Mouse (Mus musculus): ENCODE measurements around the gene Gadl1.

DNA sequence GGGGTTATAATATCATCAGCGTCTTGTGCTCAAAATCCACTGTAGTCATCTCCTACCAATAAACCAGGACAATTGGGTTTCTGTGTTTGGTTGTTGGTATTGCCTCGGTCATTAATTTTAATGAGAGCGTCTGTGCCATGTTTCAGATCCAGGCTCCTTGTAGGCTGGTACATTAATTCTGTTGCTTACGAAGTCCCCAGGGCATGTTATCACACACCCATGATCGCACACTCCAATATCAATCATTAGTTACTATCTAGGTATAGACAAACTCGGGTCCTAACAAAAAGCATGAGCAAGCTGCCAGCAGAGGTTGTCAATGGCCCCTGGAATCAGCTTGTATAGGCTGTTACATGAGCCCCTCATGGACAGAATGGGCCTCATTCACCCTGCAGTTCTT, 67.6 kb downstream of the Gadl1 start:
- TF ChIP-seq POLR2A (IDR thresholded peaks at IDR 0.05; ENCODE audit: extremely low read depth, insufficient read depth, low read length) (no peak), CTCF (IDR thresholded peaks at IDR 0.05; ENCODE audit: extremely low read depth, insufficient read depth, low read length) (no peak)

Data from cortical plate, adult 2 months (tissue).